Mouse (Mus musculus): ENCODE results near the gene Ncln.

Ncln gene

GRCm38 (mm10) chr10:81496264-81496901 is at the start of gene Ncln:
TSS of gene Ncln (minus strand) at chr10:81496392.
- DNase-seq (ENCODE audit: inconsistent age in 2 of 2, low spot score in 1 of 2), result peak; percentile 98 to 99

- DNase-seq (ENCODE audit: inconsistent age in 2 of 2, low spot score in 1 of 2), result peak; percentile 100
These were observed 49.1 kb upstream of the Ncln start, which contains the start of gene Gna11 for GRCm38 (mm10) chr10:81545161-81545747. TSS of gene Gna11 (minus strand) at chr10:81545190.

DNA sequence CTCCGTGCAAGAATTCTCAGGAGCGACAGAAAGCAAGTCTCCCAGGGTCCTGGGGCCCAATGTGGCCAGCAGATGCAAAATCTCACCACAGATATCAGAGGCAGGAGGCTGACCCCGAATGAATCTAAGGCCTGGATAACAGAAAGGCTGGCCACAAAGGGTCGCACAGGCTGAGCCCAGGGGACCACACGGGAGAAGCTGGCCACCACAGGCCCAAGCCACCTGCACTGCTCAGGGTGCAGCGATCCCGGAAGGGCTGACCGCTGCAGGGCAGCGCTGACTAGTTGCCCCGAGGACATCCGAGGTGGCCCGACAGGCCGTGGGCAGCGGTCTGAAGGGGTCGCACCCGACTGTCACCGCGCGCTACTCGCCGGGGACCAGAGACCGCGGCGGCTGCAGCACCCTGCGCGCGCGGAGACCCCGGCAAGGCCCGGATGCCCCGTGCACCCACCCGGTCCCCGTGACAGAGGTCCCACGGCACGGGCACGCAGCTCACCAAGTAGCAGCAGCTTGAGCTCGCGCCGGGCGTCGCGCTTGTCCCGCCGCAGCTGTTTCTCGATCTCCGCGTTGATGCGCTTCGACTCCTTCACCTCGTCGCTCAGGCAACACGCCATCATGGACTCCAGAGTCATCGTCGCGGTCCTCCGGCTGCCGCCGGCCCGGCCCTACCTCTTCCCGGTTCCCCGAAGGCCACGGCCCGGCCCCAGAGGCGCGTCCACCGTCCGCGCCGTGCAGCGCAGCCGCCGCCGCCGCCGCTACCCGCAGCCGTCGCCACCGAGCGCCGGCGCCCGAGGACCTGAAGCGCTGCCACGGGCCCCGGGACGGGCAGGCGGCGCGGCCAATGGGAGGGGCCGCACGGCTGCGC is 48.3 kb upstream of the Ncln start:
- no peak for DNase-seq (ENCODE audit: inconsistent age in 2 of 2, low spot score in 1 of 2)

- DNase-seq (ENCODE audit: inconsistent age in 2 of 2, low spot score in 1 of 2), result no peak
These were observed 47.4 kb upstream of the Ncln start for GRCm38 (mm10) chr10:81543633-81544032.

DNA sequence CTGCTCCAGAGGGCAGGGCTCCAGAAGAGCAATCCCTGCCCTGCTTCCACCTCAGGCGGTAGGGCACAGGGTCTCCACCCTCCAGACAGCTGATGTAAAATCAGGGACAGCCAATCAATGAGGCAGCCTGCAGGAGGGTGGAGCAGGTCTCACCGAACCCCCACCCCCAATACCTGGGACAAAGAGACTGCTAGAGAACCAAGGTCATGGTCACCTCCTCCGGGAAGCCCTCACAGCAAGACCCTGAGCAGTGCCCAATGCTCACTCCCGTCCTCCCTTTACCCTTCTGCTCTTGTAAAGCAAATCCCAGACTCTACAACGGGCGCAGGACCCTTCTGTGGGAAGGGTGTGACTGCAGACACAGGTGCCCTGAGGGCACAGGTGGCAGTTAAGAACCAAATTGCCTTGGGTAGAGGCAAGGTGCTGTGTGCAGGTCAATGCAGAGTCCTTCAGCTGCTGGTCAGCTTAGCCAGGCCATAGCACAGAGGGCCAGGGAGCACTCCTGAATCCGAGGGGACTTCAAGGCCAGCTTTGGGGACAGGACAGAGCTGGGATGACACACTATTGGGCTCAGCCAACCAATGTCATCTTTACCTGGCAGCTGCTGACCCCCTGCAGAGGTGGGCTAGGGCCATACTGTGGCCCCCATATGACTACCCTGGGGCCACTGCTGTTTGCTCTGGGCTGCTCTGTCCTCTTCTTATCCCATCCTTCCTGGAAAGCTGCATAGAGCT is 46.7 kb upstream of the Ncln start:
- no peak for DNase-seq (ENCODE audit: inconsistent age in 2 of 2, low spot score in 1 of 2)

GRCm38 (mm10) chr10:81541803-81542202 is 45.6 kb upstream of the Ncln start:
- peak; percentile 70 to 78 for DNase-seq (ENCODE audit: inconsistent age in 2 of 2, low spot score in 1 of 2)

GRCm38 (mm10) chr10:81541363-81541762 is 45.2 kb upstream of the Ncln start:
- no peak for DNase-seq (ENCODE audit: inconsistent age in 2 of 2, low spot score in 1 of 2)

- no peak for DNase-seq (ENCODE audit: inconsistent age in 2 of 2, low spot score in 1 of 2)
These were observed 42.3 kb upstream of the Ncln start for GRCm38 (mm10) chr10:81538321-81539048.

GRCm38 (mm10) chr10:81537429-81537828 is 41.2 kb upstream of the Ncln start:
- DNase-seq (ENCODE audit: inconsistent age in 2 of 2, low spot score in 1 of 2), result no peak

GRCm38 (mm10) chr10:81536734-81537133 is 40.5 kb upstream of the Ncln start:
- no peak for DNase-seq (ENCODE audit: inconsistent age in 2 of 2, low spot score in 1 of 2)

DNA sequence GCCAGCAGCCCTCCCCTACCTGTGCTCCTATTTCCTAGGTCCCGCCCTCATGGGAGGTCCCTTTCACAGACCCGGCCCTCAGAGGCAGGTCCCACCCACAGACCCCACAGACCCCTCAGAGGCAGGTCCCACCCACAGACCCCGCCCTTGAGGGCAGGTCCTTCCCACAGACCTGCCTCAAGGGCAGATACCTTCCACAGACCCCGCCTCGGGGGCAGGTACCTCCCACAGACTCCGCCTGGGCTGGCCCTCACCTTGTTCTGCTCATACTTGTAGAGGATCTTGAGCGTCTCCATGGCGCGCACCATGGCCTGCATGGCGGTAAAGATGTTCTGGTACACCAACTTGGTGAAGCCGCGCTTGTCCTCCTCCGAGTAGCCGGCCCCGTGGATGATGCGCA is 38.6 kb upstream of the Ncln start:
- DNase-seq (ENCODE audit: inconsistent age in 2 of 2, low spot score in 1 of 2), result no peak

GRCm38 (mm10) chr10:81526779-81527178 is 30.6 kb upstream of the Ncln start:
- DNase-seq (ENCODE audit: inconsistent age in 2 of 2, low spot score in 1 of 2), result peak; percentile 80 to 95

DNA sequence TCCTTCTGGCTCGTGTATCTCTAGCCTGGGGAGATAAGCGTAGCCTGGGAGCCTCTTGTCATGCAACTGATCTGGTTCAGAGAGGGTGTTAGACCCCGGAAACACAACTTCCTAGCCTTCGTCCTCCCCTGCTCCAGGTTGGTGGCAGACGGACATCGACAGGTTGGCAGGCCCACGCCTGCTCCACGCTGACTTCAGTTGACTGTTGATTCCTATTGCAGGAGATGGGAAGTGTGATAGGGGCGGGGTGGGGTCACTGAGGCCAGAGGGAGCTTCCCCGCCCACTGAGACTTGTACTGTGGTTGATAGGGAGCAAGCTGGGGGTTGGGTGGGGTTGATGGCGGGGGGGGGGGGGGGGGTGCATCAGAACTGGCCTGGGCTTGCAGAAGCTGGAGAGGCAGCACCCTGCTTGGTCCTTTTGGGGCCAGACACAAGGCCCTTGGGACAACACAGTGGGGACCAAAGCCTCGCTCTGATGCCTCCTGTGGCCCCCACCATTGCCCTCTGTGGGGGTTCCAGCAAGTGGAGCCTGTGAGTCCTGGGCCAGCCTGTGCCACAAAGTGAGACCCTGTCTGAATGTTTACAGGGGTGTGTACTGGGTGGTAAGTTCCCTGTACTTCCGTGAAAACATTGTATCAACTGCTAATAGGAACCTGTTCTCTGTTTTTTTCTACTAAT is 29.0 kb upstream of the Ncln start:
- DNase-seq (ENCODE audit: inconsistent age in 2 of 2, low spot score in 1 of 2), result no peak

- no peak for DNase-seq (ENCODE audit: inconsistent age in 2 of 2, low spot score in 1 of 2)
These were observed 27.9 kb upstream of the Ncln start, which contains the start of gene Gna15 for GRCm38 (mm10) chr10:81524051-81524605. TSS of gene Gna15 (minus strand) at chr10:81524225.

DNA sequence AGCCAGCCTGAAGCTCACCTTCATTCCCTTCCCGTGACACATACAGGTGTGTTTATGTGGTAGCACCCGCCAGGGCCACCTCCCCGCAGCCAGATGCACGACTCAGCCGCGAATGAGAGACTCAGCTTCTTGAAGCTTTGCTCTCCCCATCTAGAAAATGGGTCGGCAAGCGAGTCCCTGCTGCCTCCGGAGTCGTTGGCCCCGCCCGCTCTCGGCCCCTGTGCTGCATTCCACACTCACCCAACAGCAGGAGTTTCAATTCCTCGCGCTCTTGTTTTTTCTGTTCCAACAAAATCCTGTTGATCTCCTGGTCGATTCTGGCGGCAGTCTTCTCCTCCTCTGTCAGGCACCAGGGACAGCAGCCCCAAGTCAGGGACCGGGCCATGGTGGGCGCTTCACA is 27.4 kb upstream of the Ncln start:
- DNase-seq (ENCODE audit: inconsistent age in 2 of 2, low spot score in 1 of 2), result no peak

DNA sequence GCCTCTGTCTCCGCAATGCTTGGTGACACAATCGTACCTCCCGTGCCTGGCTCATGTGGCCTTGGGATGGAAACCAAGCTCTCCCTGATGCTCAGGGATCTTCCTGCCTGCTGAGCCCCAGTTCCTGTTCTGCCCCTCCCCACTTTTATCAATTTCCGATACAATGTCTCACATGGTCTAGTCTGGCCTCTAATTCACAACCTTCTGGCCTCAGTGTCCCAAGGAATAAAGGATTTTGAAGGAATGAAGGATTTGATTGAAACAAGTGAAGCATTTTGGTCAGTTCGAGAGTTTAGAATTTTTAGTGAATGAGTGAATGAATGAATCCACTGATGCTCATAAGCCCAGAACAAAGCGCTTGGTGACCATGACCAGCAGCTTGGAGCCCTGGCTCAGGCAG is 26.9 kb upstream of the Ncln start:
- DNase-seq (ENCODE audit: inconsistent age in 2 of 2, low spot score in 1 of 2), result no peak

GRCm38 (mm10) chr10:81519978-81520365 is 23.8 kb upstream of the Ncln start:
- no peak for DNase-seq (ENCODE audit: inconsistent age in 2 of 2, low spot score in 1 of 2)

- no peak for DNase-seq (ENCODE audit: inconsistent age in 2 of 2, low spot score in 1 of 2)
These were observed 23.2 kb upstream of the Ncln start for GRCm38 (mm10) chr10:81519227-81519977.

GRCm38 (mm10) chr10:81518546-81518945 is 22.4 kb upstream of the Ncln start:
- DNase-seq (ENCODE audit: inconsistent age in 2 of 2, low spot score in 1 of 2), result peak; percentile 62 to 88

Measured in adrenal gland, adult (tissue).